Mouse (Mus musculus) mature B cell (primary cell): ENCODE data around the gene Gm45213.

Experiments used
- in situ Hi-C: fragments of 300-500 bp; cut with MboI; formaldehyde crosslinking; loops from 2 replicates; pipeline ENCODE4 v1.14.3; 2019

Gm45213 gene

GRCm38 (mm10) chr7:66104531-66104930, 61.1 kb downstream of the Gm45213 start:
- in situ Hi-C loops, result loop anchor here (10.0 kb wide), 2 partner anchors 200 to 280 kb away; partner anchors contain the start of gene Lrrk1

GRCm38 (mm10) chr7:66105771-66106170, 62.4 kb downstream of the Gm45213 start:
- in situ Hi-C loops, result loop anchor here (5.0 to 10.0 kb wide), 4 partner anchors 82 to 279 kb away; partner anchors contain the start of gene Lrrk1

- in situ Hi-C loops, result loop anchor here (5.0 to 10.0 kb wide), 4 partner anchors 81 to 278 kb away; partner anchors contain the start of gene Lrrk1
These were observed 63.2 kb downstream of the Gm45213 start for GRCm38 (mm10) chr7:66106581-66107056.

- in situ Hi-C loops, result loop anchor here (5.0 to 10.0 kb wide), 4 partner anchors 80 to 278 kb away; partner anchors contain the start of gene Lrrk1
These were observed 63.8 kb downstream of the Gm45213 start for GRCm38 (mm10) chr7:66107206-66107605.

GRCm38 (mm10) chr7:66107930-66108329, 64.5 kb downstream of the Gm45213 start:
- in situ Hi-C loops, result loop anchor here (5.0 to 10.0 kb wide), 4 partner anchors 79 to 277 kb away; partner anchors contain the start of gene Lrrk1

- in situ Hi-C loops, result loop anchor here (5.0 to 10.0 kb wide), 4 partner anchors 78 to 276 kb away; partner anchors contain the start of gene Lrrk1
These were observed 65.8 kb downstream of the Gm45213 start, which contains the start of gene Chsy1 for GRCm38 (mm10) chr7:66108961-66109854. Gene Chsy1 (plus strand): TSS chr7:66109515.

- in situ Hi-C loops, result loop anchor here (5.0 to 10.0 kb wide), 4 partner anchors 77 to 275 kb away; partner anchors contain the start of gene Lrrk1
These were observed 66.6 kb downstream of the Gm45213 start for GRCm38 (mm10) chr7:66109855-66110635.

GRCm38 (mm10) chr7:66110636-66111112, 67.3 kb downstream of the Gm45213 start:
- in situ Hi-C loops, result no loop called here

- in situ Hi-C loops, result no loop called here
These were observed 67.8 kb downstream of the Gm45213 start for GRCm38 (mm10) chr7:66111211-66111610.
